Mouse (Mus musculus) CH12.LX (cell line): ENCODE results near the gene Rtkn2. TPM values are rescaled to one million over a fixed set of nuclear protein-coding genes. Genes with fewer than 3 reads are reported as not detected.

ENCODE experiments used
- DNase-seq: peaks from one replicate; pipeline ENCODE4 v3.0.0-alpha.2; 2013; ENCODE audit errors: extremely low read depth
- H3K27ac ChIP-seq: 2 replicates; pipeline ENCODE4 v1.5.1; 2012; ENCODE audit warnings: low read depth, mild to moderate bottlenecking, control low read depth, moderate library complexity; ENCODE audit not compliant: insufficient read depth
- H3K27me3 ChIP-seq: replicated peaks from 2 replicates; pipeline ENCODE3; 2012; ENCODE audit warnings: inconsistent platforms
- H3K36me3 ChIP-seq, 2 experiments: replicated peaks in 1 of 2; 2 replicates each; pipeline versions ENCODE3 to v1.6.1; 2012; ENCODE audit warnings: inconsistent platforms in 1 of 2, low read length in 1 of 2, mild to moderate bottlenecking in 1 of 2, mixed read lengths in 1 of 2, moderate library complexity in 1 of 2; ENCODE audit not compliant: control insufficient read depth in 1 of 2, insufficient read depth in 1 of 2
- H3K4me1 ChIP-seq, 2 experiments: 2 replicates each; pipeline ENCODE4 v1.6.1; 2012; ENCODE audit warnings: inconsistent platforms in 1 of 2, moderate library complexity in 1 of 2; ENCODE audit not compliant: insufficient read depth in 2 of 2, control insufficient read depth in 1 of 2
- H3K4me2 ChIP-seq: 2 replicates; pipeline ENCODE4 v1.6.1; 2012; ENCODE audit warnings: low read depth, mild to moderate bottlenecking, control low read depth; ENCODE audit not compliant: poor library complexity, insufficient read depth, severe bottlenecking
- H3K4me3 ChIP-seq, 3 experiments: fragments of 150-350 bp in 1 of 3; sonication (generic) in 1 of 3; replicated peaks in 1 of 3; 2 replicates each; pipeline versions ENCODE3 to v1.5.1; 2011 to 2012; ENCODE audit warnings: low read depth in 2 of 3, low read length in 2 of 3, mild to moderate bottlenecking in 2 of 3, moderate library complexity in 2 of 3, control low read depth in 1 of 3, improper control_type of control experiment in 1 of 3, inconsistent platforms in 1 of 3, mixed read lengths in 1 of 3; ENCODE audit not compliant: poor library complexity in 1 of 3
- H3K79me2 ChIP-seq: replicated peaks from 2 replicates; pipeline ENCODE4 v1.6.1; 2012; ENCODE audit warnings: mild to moderate bottlenecking, moderate library complexity; ENCODE audit not compliant: control insufficient read depth, poor library complexity, insufficient read depth, severe bottlenecking; ENCODE audit errors: extremely low read depth
- H3K9ac ChIP-seq: 2 replicates; pipeline ENCODE4 v1.6.1; 2012; ENCODE audit warnings: low read depth, mild to moderate bottlenecking, control low read depth, moderate library complexity; ENCODE audit not compliant: insufficient read depth
- H3K9me3 ChIP-seq: replicated peaks from 2 replicates; pipeline ENCODE3; 2012; ENCODE audit warnings: low read length, inconsistent platforms, mixed read lengths
- HCFC1 ChIP-seq: IDR thresholded peaks from 2 replicates; pipeline ENCODE4 v1.6.1; 2012; ENCODE audit warnings: low read depth, mild to moderate bottlenecking, inconsistent platforms, low read length, improper control_type of control experiment
- IRF4 ChIP-seq: IDR thresholded peaks from 2 replicates; pipeline ENCODE4 v1.6.1; 2014; ENCODE audit warnings: low read depth, mild to moderate bottlenecking, inconsistent platforms, low read length, improper control_type of control experiment
- JUND ChIP-seq: conservative IDR thresholded peaks from 2 replicates; pipeline ENCODE4 v1.6.1; 2011; ENCODE audit warnings: low read depth, low read length, improper control_type of control experiment
- MAFK ChIP-seq: IDR thresholded peaks from 2 replicates; pipeline ENCODE4 v1.6.1; 2011; ENCODE audit warnings: low read length, improper control_type of control experiment; ENCODE audit not compliant: insufficient replicate concordance
- MEF2A ChIP-seq: IDR thresholded peaks from 2 replicates; pipeline ENCODE4 v1.6.1; 2014; ENCODE audit warnings: low read depth, mild to moderate bottlenecking, inconsistent platforms, low read length, improper control_type of control experiment, borderline replicate concordance
- MYC ChIP-seq: IDR thresholded peaks from 2 replicates; pipeline ENCODE4 v1.6.1; 2011; ENCODE audit warnings: low read depth, mild to moderate bottlenecking, improper control_type of control experiment, low read length
- NELFE ChIP-seq: IDR thresholded peaks from 2 replicates; pipeline ENCODE4 v1.6.1; 2011; ENCODE audit warnings: low read depth, low read length, improper control_type of control experiment
- NRF1 ChIP-seq: IDR thresholded peaks from 2 replicates; pipeline ENCODE4 v1.6.1; 2014; ENCODE audit warnings: low read depth, mild to moderate bottlenecking, inconsistent platforms, low read length, improper control_type of control experiment, moderate library complexity
- PAX5 ChIP-seq: IDR thresholded peaks from 2 replicates; pipeline ENCODE4 v1.6.1; 2012; ENCODE audit warnings: low read length, inconsistent platforms, mixed read lengths
- UBTF ChIP-seq: IDR thresholded peaks from 2 replicates; pipeline ENCODE4 v1.6.1; 2012; ENCODE audit warnings: low read depth, mild to moderate bottlenecking, inconsistent platforms, low read length, improper control_type of control experiment, moderate library complexity
- ZKSCAN1 ChIP-seq: IDR thresholded peaks from 2 replicates; pipeline ENCODE4 v1.6.1; 2012; ENCODE audit warnings: low read depth, inconsistent platforms, low read length, improper control_type of control experiment, borderline replicate concordance
- ZNF384 ChIP-seq: IDR thresholded peaks from 2 replicates; pipeline ENCODE4 v1.6.1; 2012; ENCODE audit warnings: low read depth, low read length, improper control_type of control experiment, inconsistent platforms
- dilution Hi-C: fragments of 300-500 bp; cut with MboI; formaldehyde crosslinking; loops from 2 replicates; pipeline ENCODE4 v1.14.3; 2020; ENCODE audit warnings: low sequenced_read_pairs; ENCODE audit not compliant: extremely low pct_unique_long_range_greater_than_20kb, extremely low pct_ligation_motif_present
- in situ Hi-C: fragments of 300-500 bp; cut with MboI; formaldehyde crosslinking; loops from 3 replicates; pipeline ENCODE4 v1.14.3; 2019; ENCODE audit warnings: low sequenced_read_pairs, low pct_ligation_motif_present, low pct_unique_long_range_greater_than_20kb, mixed read lengths
- polyA plus RNA-seq: library from polyadenylated mRNA; unstranded; fragments of >175 nt; gene quantifications from 2 replicates; pipeline ENCODE4 v1.2.1, GENCODE M21; 2012; ENCODE audit warnings: low read depth; ENCODE audit not compliant: insufficient read length
- total RNA-seq, 2 experiments: library from RNA; depleted of rRNA; stranded (reverse); fragments of 300-350 nt in 1 of 2; fragments of >200 nt in 1 of 2; gene quantifications; 2 replicates each; pipeline ENCODE4 v1.2.3; 2012 to 2014

The Rtkn2 gene
- total and polyA plus RNA-seq, 3 experiments, result 0.59 to 0.93 (median 0.59) TPM

GRCm38 (mm10) chr10:68102566-68102965, 123.2 kb downstream of the Rtkn2 start:
- TF ChIP-seq NRF1 (no peak), MEF2A (no peak), MAFK (no peak), ZNF384 (no peak)
- TF ChIP-seq, all 38 proteins: peak for 0
- Histone ChIP-seq H3K27me3 (no peaks in the 10 kb centered on the region), H3K27ac (no peak overlapping the region), H3K9ac (no peak overlapping the region), H3K36me3 (peaks cover 5 to 28% of the 10 kb centered on the region in 2 experiments), H3K4me2 (no peak overlapping the region), H3K9me3 (no peaks in the 10 kb centered on the region), H3K4me3 (no peak overlapping the region), H3K4me1 (peaks cover 2 to 20% of the 10 kb centered on the region in 2 experiments; a peak in 3 of 4 replicates), H3K79me2 (no peaks in the 10 kb centered on the region)
- in situ Hi-C loops, result no loop called here
- DNase-seq, result no peak
- dilution Hi-C loops, result no loop called here

DNA sequence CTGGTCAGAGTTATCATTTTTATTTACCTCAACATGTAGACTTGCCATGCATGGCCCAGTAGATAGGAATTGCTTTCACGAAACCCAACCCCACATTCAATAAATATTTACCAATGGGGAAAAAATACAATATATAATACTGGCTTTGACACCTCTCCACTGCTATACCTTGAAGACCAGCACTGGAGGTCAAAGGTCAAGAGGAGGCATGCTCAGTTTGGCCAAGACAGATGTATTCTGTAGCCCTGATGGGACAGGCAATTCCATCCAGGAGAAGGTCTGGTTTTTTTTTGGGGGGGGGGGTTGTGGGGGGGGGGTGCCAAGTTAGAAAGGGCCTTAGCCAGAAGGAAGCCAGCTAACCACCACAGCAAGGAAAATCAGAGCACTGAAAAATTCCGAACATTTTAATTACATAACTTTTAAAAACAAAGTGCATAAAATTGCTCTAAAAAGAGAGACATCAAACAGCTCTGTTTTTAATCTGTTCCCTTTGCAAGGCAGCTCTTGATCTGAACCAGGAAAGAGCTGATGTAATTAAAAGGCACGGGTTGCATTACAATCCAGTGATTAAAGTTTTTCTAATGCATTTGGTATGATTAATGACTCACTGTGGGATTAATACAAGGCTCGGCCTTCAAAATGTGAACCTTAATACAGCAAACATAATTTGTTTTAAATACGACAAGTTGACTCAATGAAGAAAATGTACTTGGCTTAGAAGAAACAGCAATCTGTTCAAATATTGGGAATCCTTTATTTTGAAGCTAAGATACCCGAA, 123.9 kb downstream of the Rtkn2 start:
- H3K9me3 ChIP-seq, result no peaks in the 10 kb centered on the region
- no peaks in the 10 kb centered on the region for H3K79me2 ChIP-seq
- H3K4me2 ChIP-seq, result no peak overlapping the region
- peaks cover 2 to 20% of the 10 kb centered on the region in 2 experiments; a peak in 3 of 4 replicates for H3K4me1 ChIP-seq
- DNase-seq, result no peak
- in situ Hi-C loops (no loop called here), dilution Hi-C loops (no loop called here)
- no peaks in the 10 kb centered on the region for H3K27me3 ChIP-seq
- H3K9ac ChIP-seq, result no peak overlapping the region
- H3K4me3 ChIP-seq, result no peak overlapping the region
- no peak overlapping the region for H3K27ac ChIP-seq
- TF ChIP-seq IRF4, result no peak
- TF ChIP-seq JUND, result no peak
- TF ChIP-seq NELFE, result no peak
- no peak for TF ChIP-seq UBTF
- TF ChIP-seq MYC, result no peak
- TF ChIP-seq HCFC1, result no peak
- peaks cover 0 to 24% of the 10 kb centered on the region in 2 experiments for H3K36me3 ChIP-seq

DNA sequence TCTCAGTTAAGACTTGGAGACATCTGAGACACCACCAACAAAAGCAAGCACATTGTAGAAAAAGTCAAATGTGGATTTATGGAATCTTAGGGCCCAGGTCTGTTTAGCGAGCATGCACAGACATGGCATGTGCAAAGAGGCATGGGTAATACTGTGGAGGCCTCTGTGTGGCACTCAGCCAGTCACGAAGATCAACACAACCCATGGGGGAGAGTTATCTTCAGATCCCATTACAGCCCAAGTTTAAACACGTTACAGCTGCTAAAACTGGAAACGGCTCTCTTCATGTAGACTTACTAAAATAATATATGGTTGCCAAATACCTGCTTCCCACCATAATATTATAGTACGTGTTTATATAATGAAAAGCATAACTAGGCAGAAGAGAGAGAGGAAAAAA, 124.6 kb downstream of the Rtkn2 start:
- DNase-seq, result no peak
- TF ChIP-seq ZKSCAN1 (no peak), PAX5 (no peak)
- TF ChIP-seq, all 38 proteins: peak for 0

More for the DNA sequence above, 124.6 kb downstream of the Rtkn2 start:
- Histone ChIP-seq H3K27ac (no peak overlapping the region), H3K4me2 (no peak overlapping the region), H3K4me3 (no peak overlapping the region), H3K36me3 (peaks cover 0 to 25% of the 10 kb centered on the region in 2 experiments), H3K79me2 (no peaks in the 10 kb centered on the region), H3K27me3 (no peaks in the 10 kb centered on the region), H3K9ac (no peak overlapping the region), H3K4me1 (peaks cover 2 to 20% of the 10 kb centered on the region in 2 experiments; a peak in 3 of 4 replicates), H3K9me3 (no peaks in the 10 kb centered on the region)
- dilution Hi-C loops (no loop called here), in situ Hi-C loops (no loop called here)
